Mouse (Mus musculus) Patski (cell line): ENCODE results near the gene Timm8a2. TPM values are rescaled to one million over a fixed set of nuclear protein-coding genes. Genes with fewer than 3 reads are reported as not detected.

Experiments used
- ATAC-seq: fragments of 100-300 bp; one replicate; pipeline ENCODE4 v1.8.0; 2021
- CTCF ChIA-PET: fragments of 350-600 bp; sonication (Branson Sonifier 250); formaldehyde crosslinking; loops from one replicate; lab custom pipeline; 2022; ENCODE audit warnings: inconsistent platforms; lab: Charles Lee
- POLR2A ChIA-PET: fragments of 350-600 bp; sonication (Branson Sonifier 250); formaldehyde crosslinking; loops from one replicate; lab custom pipeline; 2022; ENCODE audit warnings: antibody characterized with exemption, inconsistent platforms; lab: Charles Lee
- DNase-seq: peaks from one replicate; pipeline ENCODE4 v3.0.0-alpha.2; 2011; ENCODE audit warnings: low read depth, low spot score
- H3K27me3 ChIP-seq: fragments of 371-371 bp; one replicate; pipeline ENCODE4 v1.5.1; 2021
- CTCF ChIP-seq: fragments of 100-300 bp; IDR thresholded peaks from one replicate; pipeline ENCODE4 v1.5.1; 2021
- in situ Hi-C: fragments of 300-500 bp; cut with MboI; formaldehyde crosslinking; loops from 3 replicates; pipeline ENCODE4 v1.11.1; 2018; ENCODE audit warnings: low pct_unique_long_range_greater_than_20kb, mixed read lengths
- polyA plus RNA-seq: library from polyadenylated mRNA; unstranded; gene quantifications from one replicate; pipeline ENCODE4 v1.2.3, GENCODE M21; 2021

Gene Timm8a2
- polyA plus RNA-seq, 1 experiment from 2014 or later = not detected

GRCm38 (mm10) chr14:122011768-122012167 is 22.7 kb upstream of the Timm8a2 start:
- TF ChIP-seq CTCF = no peak
- ChIA-PET POLR2A (no interaction called here), CTCF (no interaction called here)
- no peak for ATAC-seq
- in situ Hi-C loops = no loop called here
- no peak for DNase-seq
- H3K27me3 ChIP-seq = no peaks in the 10 kb centered on the region

- DNase-seq = no peak
- in situ Hi-C loops = no loop called here
- no peak for TF ChIP-seq CTCF
- ATAC-seq = no peak
- H3K27me3 ChIP-seq = no peaks in the 10 kb centered on the region
- CTCF ChIA-PET = no interaction called here
- POLR2A ChIA-PET = no interaction called here
Measured at GRCm38 (mm10) chr14:122012193-122012592, 22.3 kb upstream of the Timm8a2 start.

- H3K27me3 ChIP-seq = no peaks in the 10 kb centered on the region
- DNase-seq = no peak
- TF ChIP-seq CTCF = no peak
- no peak for ATAC-seq
- in situ Hi-C loops = no loop called here
- POLR2A ChIA-PET = no interaction called here
- CTCF ChIA-PET = no interaction called here
Measured at GRCm38 (mm10) chr14:122012814-122013213, 21.7 kb upstream of the Timm8a2 start.

GRCm38 (mm10) chr14:122013417-122013951 is 21.0 kb upstream of the Timm8a2 start:
- POLR2A ChIA-PET = interaction anchor here (0.8 kb wide), 1 partner anchor 20 kb away, joined by 3 read pairs; no protein-coding TSS in a partner anchor
- no peak for ATAC-seq
- H3K27me3 ChIP-seq = no peaks in the 10 kb centered on the region
- no peak for TF ChIP-seq CTCF
- DNase-seq = no peak
- in situ Hi-C loops = no loop called here
- CTCF ChIA-PET = interaction anchor here (0.6 kb wide), 1 partner anchor 26 kb away, joined by 3 read pairs; no protein-coding TSS in a partner anchor

DNA sequence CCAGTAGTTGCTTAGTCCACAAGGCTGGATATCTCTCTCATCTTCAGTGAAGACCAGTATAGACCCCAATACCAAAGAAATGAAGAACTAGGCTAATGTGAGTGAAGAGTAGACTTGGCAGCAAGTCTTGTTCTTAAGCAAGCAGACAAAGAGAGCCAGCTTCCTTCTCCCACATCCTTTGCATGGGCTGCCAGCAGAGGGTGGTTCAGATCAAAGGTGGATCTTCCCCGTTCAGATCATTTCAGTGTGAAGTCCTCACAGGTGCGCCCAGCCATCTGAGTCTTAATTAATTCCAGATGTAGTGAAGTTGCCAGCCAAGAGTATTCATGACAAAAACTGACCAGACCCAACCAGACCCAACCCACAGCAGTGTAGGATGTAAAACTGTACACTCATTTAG is 16.5 kb upstream of the Timm8a2 start:
- no peak for ATAC-seq
- TF ChIP-seq CTCF = no peak
- ChIA-PET POLR2A (no interaction called here), CTCF (interaction anchor here (1.8 kb wide), 1 partner anchor 14 kb away, joined by 3 read pairs; no protein-coding TSS in a partner anchor)
- H3K27me3 ChIP-seq = no peaks in the 10 kb centered on the region
- in situ Hi-C loops = no loop called here
- DNase-seq = no peak

GRCm38 (mm10) chr14:122019389-122019788 is 15.1 kb upstream of the Timm8a2 start:
- POLR2A ChIA-PET = no interaction called here
- no peak for ATAC-seq
- CTCF ChIA-PET = no interaction called here
- in situ Hi-C loops = no loop called here
- H3K27me3 ChIP-seq = no peaks in the 10 kb centered on the region
- no peak for DNase-seq
- no peak for TF ChIP-seq CTCF

DNA sequence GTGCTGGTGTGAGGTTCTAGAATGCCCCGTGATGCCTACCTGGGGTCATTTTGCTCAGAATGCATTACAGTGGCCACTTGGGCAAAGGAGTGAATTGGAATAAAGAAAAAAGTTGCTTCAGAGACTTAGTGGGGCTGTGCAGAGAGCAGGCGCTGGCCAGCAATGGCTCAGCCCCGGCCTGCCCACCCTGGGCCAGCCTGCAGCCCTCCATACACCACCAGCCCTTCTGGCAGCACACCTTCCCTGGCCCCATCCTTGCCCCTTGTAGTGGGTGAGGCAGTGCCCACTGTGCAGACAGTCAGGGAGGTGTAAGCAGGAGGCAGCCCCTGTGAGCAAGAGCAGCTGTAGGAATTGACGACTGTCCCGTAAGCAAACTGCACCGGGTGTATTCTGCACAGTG is 13.9 kb upstream of the Timm8a2 start:
- no peak for TF ChIP-seq CTCF
- in situ Hi-C loops = no loop called here
- ChIA-PET CTCF (no interaction called here), POLR2A (no interaction called here)
- DNase-seq = no peak
- H3K27me3 ChIP-seq = no peaks in the 10 kb centered on the region
- ATAC-seq = no peak

GRCm38 (mm10) chr14:122023054-122023453 is 11.4 kb upstream of the Timm8a2 start:
- no peaks in the 10 kb centered on the region for H3K27me3 ChIP-seq
- DNase-seq = no peak
- in situ Hi-C loops = no loop called here
- CTCF ChIA-PET = no interaction called here
- ATAC-seq = no peak
- TF ChIP-seq CTCF = no peak
- POLR2A ChIA-PET = no interaction called here

DNA sequence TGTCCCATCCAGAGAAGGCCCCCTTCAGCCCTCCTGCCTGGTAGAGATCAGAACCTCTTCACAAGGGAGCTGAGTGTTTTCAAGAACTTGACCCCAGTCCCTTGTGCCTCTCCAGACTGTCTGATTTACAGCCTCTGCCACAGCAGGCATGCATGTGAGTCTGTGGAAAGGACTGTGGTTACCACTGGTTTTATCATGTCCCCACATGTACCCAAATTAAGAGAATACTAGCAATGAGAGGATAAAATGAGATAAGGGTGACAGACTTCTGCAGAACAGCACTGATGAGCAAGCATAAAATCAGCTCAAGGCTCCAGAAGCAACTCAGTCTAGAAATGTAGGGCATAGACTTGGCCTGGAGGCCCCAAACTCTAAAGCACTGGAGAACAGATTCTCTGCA is 10.5 kb upstream of the Timm8a2 start:
- ChIA-PET CTCF (no interaction called here), POLR2A (no interaction called here)
- DNase-seq = no peak
- ATAC-seq = no peak
- H3K27me3 ChIP-seq = no peaks in the 10 kb centered on the region
- in situ Hi-C loops = no loop called here
- no peak for TF ChIP-seq CTCF

GRCm38 (mm10) chr14:122028926-122029745 is 5.3 kb upstream of the Timm8a2 start:
- ATAC-seq (no peak), DNase-seq (no peak)
- TF ChIP-seq CTCF = no peak
- CTCF ChIA-PET = interaction anchor here (1.0 kb wide), 1 partner anchor 26 kb away, joined by 3 read pairs; no protein-coding TSS in a partner anchor
- H3K27me3 ChIP-seq = no peaks in the 10 kb centered on the region
- POLR2A ChIA-PET = no interaction called here
- in situ Hi-C loops = no loop called here

GRCm38 (mm10) chr14:122029851-122030250 is 4.6 kb upstream of the Timm8a2 start:
- CTCF ChIA-PET = no interaction called here
- DNase-seq (no peak), ATAC-seq (no peak)
- no peaks in the 10 kb centered on the region for H3K27me3 ChIP-seq
- POLR2A ChIA-PET = no interaction called here
- no peak for TF ChIP-seq CTCF
- in situ Hi-C loops = no loop called here
